Mouse (Mus musculus): ENCODE data around the gene Lgr6.

The Lgr6 gene

DNA sequence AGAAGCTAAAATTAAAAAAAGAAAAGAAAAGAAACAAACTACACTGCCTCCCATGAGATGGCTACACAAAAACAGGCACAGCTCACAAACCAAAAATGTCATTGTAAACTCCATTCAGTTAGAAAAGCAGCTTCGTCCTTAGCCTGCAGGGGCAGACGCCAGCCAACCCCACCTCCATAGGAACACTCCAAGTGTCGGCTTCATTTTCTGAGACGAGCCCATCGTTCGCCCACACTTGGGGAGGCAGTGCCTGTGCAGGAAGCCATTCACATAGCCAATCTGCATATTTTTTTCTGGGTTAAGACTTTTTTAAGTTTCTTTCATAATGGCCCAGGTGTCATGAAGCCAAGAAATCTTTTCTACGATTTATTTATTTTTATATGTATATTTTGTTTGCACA lies 157.5 kb downstream of the Lgr6 start:
- no peak for DNase-seq

- DNase-seq, result no peak
Observed at GRCm38 (mm10) chr1:134942898-134943297, 162.2 kb downstream of the Lgr6 start.

DNA sequence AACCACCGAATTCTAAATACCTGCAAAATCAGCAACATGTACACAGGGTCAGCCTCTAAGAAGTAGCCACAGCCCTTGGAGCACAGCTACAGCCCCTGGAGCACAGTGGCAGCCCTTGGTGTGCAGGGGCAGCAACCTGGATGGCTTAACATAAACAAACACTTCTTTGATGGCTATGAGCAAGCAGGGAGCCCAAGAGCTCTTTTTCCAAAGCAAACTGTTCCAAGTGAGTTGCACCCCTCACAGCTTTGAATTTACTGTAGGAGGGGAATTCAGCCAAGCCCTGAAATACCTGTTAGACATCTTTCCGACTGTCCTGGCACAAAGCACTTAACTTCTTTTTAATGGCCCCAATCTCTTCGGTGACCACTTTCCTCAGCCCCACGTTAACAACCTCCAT lies 164.2 kb downstream of the Lgr6 start:
- no peak for DNase-seq

GRCm38 (mm10) chr1:134938233-134938632 lies 166.8 kb downstream of the Lgr6 start:
- no peak for DNase-seq

DNA sequence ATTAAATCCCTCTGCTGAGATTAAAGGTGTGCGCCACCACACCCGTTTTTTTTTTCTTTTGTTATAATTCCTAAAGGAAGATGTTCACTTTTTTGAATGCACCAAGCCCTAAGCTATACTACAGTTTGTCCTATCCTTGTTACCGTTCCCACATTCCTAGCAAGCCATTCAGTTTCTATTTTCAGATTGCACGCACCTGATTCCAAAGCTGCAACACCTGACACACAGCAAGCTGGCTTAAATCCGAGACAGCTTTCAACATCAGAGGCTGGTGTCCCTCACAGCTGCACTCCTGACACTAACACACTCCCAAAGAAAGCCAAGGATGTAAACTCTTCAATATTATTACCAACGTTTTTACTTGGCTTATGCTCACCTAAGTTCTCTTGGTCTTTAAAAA lies 168.7 kb downstream of the Lgr6 start:
- no peak for DNase-seq

Data from lung, postnatal 14 days (tissue).